Mouse (Mus musculus) cerebellum, adult 2 months (tissue): ENCODE measurements at regions not wholly inside any gene's neighbourhood (a gene's known extent, or its start where the extent isn't known, plus 50 kb on each side); places are given as distances from the start of the nearest gene placed in this dataset.
A peak's percentile ranks its signal among the peaks of the same experiment; 100 is the strongest.

Source experiments
- DNase-seq, 2 experiments: peaks; one replicate each; pipeline ENCODE4 v3.0.0; 2021
- H3K27ac ChIP-seq: fragments of 200-500 bp; 2 replicates; pipeline ENCODE4 v1.5.1; 2012; ENCODE audit warnings: low read length, control low read depth, inconsistent platforms; ENCODE audit not compliant: insufficient read depth
- H3K27me3 ChIP-seq: fragments of 200-500 bp; 2 replicates; pipeline ENCODE4 v1.6.1; 2012; ENCODE audit warnings: inconsistent platforms, mild to moderate bottlenecking, low read length, moderate library complexity; ENCODE audit not compliant: control insufficient read depth, insufficient read depth
- H3K4me1 ChIP-seq: fragments of 200-500 bp; 2 replicates; pipeline ENCODE4 v1.6.1; 2011; ENCODE audit warnings: low read length; ENCODE audit not compliant: control insufficient read depth, insufficient read depth
- H3K4me3 ChIP-seq: fragments of 200-500 bp; replicated peaks from 2 replicates; pipeline ENCODE3; 2011; ENCODE audit warnings: mild to moderate bottlenecking, low read depth, low read length, control low read depth; ENCODE audit not compliant: insufficient read depth
- CTCF ChIP-seq: fragments of 200-500 bp; IDR thresholded peaks from 2 replicates; pipeline ENCODE4 v1.5.1; 2011; ENCODE audit warnings: low read depth, mild to moderate bottlenecking, control low read depth, low read length, moderate library complexity, borderline replicate concordance; ENCODE audit not compliant: insufficient read depth
- POLR2A ChIP-seq: fragments of 200-500 bp; IDR thresholded peaks from 2 replicates; pipeline ENCODE4 v1.6.1; 2011; ENCODE audit warnings: low read length, control low read depth, borderline replicate concordance; ENCODE audit not compliant: insufficient read depth
- WGBS: fragments of 180-500 bp; shearing (Covaris S2); methylation state at CpG from one replicate; pipeline ENCODE4 v1.1.7; 2018; 5-methylcytosine and 5-hydroxymethylcytosine counted together

DNA sequence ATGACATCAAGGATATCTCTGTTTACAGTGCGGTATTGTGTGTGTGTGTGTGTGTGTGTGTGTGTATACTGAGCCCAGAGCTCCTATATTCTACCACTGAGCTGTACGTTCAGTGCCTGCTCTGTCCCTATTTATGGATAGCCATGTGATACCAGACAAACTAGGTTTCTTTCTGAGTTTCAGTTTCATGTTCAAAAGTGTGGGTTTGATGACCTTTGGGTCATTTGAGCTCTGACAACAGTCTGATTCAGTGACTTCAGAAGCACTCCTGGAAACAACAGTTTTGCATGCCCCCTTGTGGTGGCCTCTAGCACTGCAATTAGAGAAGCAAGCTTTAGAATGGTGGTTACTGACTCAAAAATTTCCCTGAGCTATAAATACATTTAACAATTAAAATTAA lies 50.9 kb upstream of the Tent2 start:
- H3K4me3 ChIP-seq: no peak overlapping the region
- H3K27ac ChIP-seq: no peak overlapping the region
- no peaks in the 10 kb centered on the region for H3K4me1 ChIP-seq
- peak; percentile 62 to 77 for DNase-seq
- no peak for TF ChIP-seq POLR2A
- peak; percentile 69 for TF ChIP-seq CTCF
- H3K27me3 ChIP-seq: no peaks in the 10 kb centered on the region
- 77% methylated on average over 2 of the region's 2 CpGs for WGBS

DNA sequence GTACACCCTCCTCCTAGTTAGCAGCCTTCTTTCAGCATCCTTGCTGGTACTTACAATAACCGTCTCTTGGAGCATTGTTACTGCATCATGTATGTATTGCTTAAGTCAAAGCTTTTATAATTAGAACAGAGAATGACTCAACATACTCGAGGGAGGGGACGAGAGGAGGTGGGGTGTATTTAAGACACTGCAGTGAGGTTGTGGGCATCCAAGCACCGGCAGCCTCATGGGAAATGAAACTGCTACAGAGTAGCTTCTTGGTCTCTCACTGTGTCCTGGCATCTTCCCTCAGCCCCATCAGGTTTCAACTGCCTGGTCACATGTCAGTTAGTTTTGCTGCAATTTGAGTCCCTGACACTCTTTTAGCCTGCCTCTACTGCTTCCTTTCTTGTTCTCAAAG lies 50.7 kb upstream of the Homer1 start:
- Histone ChIP-seq H3K4me3 (no peak overlapping the region), H3K4me1 (no peaks in the 10 kb centered on the region; the same call in 1 of the 2 replicates), H3K27ac (no peak overlapping the region), H3K27me3 (no peaks in the 10 kb centered on the region)
- TF ChIP-seq POLR2A (no peak), CTCF (no peak)
- 69% methylated on average over 4 of the region's 4 CpGs for WGBS
- no peak for DNase-seq
